Mouse (Mus musculus) forebrain, embryonic 10.5 days (tissue): Measurements from ENCODE around the gene Eif2s1. TPM values are rescaled to one million over a fixed set of nuclear protein-coding genes. Genes with fewer than 3 reads are reported as not detected.
A peak's percentile ranks its signal among the peaks of the same experiment; 100 is the strongest.

Source experiments
- DNase-seq: peaks from one replicate; pipeline ENCODE4 v3.0.0-alpha.2; 2017; ENCODE audit warnings: low spot score; ENCODE audit errors: extremely low spot score
- H3K27ac ChIP-seq: fragments of 300-500 bp; sonication (generic); 2 replicates; pipeline ENCODE4 v1.5.1; 2016; ENCODE audit warnings: mild to moderate bottlenecking
- H3K27me3 ChIP-seq: fragments of 300-500 bp; sonication (generic); 2 replicates; pipeline ENCODE4 v1.6.1; 2016; ENCODE audit warnings: mild to moderate bottlenecking; ENCODE audit not compliant: poor library complexity, severe bottlenecking
- H3K36me3 ChIP-seq: fragments of 300-500 bp; sonication (generic); replicated peaks from 2 replicates; pipeline ENCODE4 v1.6.1; 2016; ENCODE audit warnings: mild to moderate bottlenecking, moderate library complexity
- H3K4me1 ChIP-seq: fragments of 300-500 bp; sonication (generic); 2 replicates; pipeline ENCODE4 v1.6.1; 2016
- H3K4me3 ChIP-seq: fragments of 300-500 bp; sonication (generic); 2 replicates; pipeline ENCODE4 v1.5.1; 2016; ENCODE audit warnings: mild to moderate bottlenecking, moderate library complexity
- H3K9me3 ChIP-seq: fragments of 300-500 bp; sonication (generic); 2 replicates; pipeline ENCODE4 v1.6.1; 2016; ENCODE audit warnings: mild to moderate bottlenecking, moderate library complexity
- WGBS: fragments of 180-500 bp; shearing (Covaris S2); methylation state at CpG from one replicate; pipeline ENCODE4 v1.1.7; 2016; 5-methylcytosine and 5-hydroxymethylcytosine counted together
- polyA plus RNA-seq: library from polyadenylated mRNA; unstranded; fragments of >200 nt; fragmentation: Nextera tagmentation; extraction: Ambion mirVana; gene quantifications from 2 replicates; pipeline ENCODE4 v1.2.1, GENCODE M21; 2016

Eif2s1 gene
- polyA plus RNA-seq, 1 experiment from 2014 or later: 323 TPM

- WGBS: 90% methylated on average over 1 of the region's 1 CpGs
- H3K4me1 ChIP-seq: no peaks in the 10 kb centered on the region
- no peaks in the 10 kb centered on the region for H3K27me3 ChIP-seq
- H3K27ac ChIP-seq: no peak overlapping the region
- no peak overlapping the region for H3K4me3 ChIP-seq
- no peak for DNase-seq
- no peaks in the 10 kb centered on the region for H3K9me3 ChIP-seq
- no peaks in the 10 kb centered on the region for H3K36me3 ChIP-seq
Observed at GRCm38 (mm10) chr12:78897861-78898260, 36.2 kb downstream of the Eif2s1 start.

- DNase-seq: no peak
- H3K4me3 ChIP-seq: no peak overlapping the region
- no peak overlapping the region for H3K27ac ChIP-seq
- H3K27me3 ChIP-seq: peaks cover 17% of the 10 kb centered on the region
- 92% methylated on average over 5 of the region's 5 CpGs for WGBS
- peaks cover 1% of the 10 kb centered on the region for H3K4me1 ChIP-seq
- H3K36me3 ChIP-seq: no peaks in the 10 kb centered on the region
- no peaks in the 10 kb centered on the region for H3K9me3 ChIP-seq
Observed at GRCm38 (mm10) chr12:78901467-78901866, 39.8 kb downstream of the Eif2s1 start.

- Histone ChIP-seq H3K4me1 (peaks cover 10% of the 10 kb centered on the region), H3K27me3 (peaks cover 36% of the 10 kb centered on the region), H3K9me3 (no peaks in the 10 kb centered on the region), H3K27ac (no peak overlapping the region), H3K36me3 (no peaks in the 10 kb centered on the region), H3K4me3 (no peak overlapping the region)
- no peak for DNase-seq
- WGBS: 86% methylated on average over 4 of the region's 4 CpGs
Observed at GRCm38 (mm10) chr12:78903313-78903712, 41.7 kb downstream of the Eif2s1 start.

- 80% methylated on average over 6 of the region's 7 CpGs for WGBS
- Histone ChIP-seq H3K4me3 (no peak overlapping the region), H3K36me3 (no peaks in the 10 kb centered on the region), H3K4me1 (peaks cover 10% of the 10 kb centered on the region), H3K9me3 (no peaks in the 10 kb centered on the region; the same call in 1 of the 2 replicates), H3K27ac (no peak overlapping the region), H3K27me3 (peaks cover 48% of the 10 kb centered on the region)
- no peak for DNase-seq
Observed at GRCm38 (mm10) chr12:78904499-78904898, 42.9 kb downstream of the Eif2s1 start.

- H3K4me1 ChIP-seq: peaks cover 23% of the 10 kb centered on the region
- no peaks in the 10 kb centered on the region; the same call in 1 of the 2 replicates for H3K9me3 ChIP-seq
- peak within 1 kb of the TSS; percentile 61 for H3K4me3 ChIP-seq
- H3K27me3 ChIP-seq: peaks cover 70% of the 10 kb centered on the region
- no peaks in the 10 kb centered on the region for H3K36me3 ChIP-seq
- WGBS: 3% methylated on average over 38 of the region's 38 CpGs
- peak within 1 kb of the TSS; percentile 65 for H3K27ac ChIP-seq
- peak; percentile 55 for DNase-seq
Observed at GRCm38 (mm10) chr12:78906707-78907162, 45.1 kb downstream of the Eif2s1 start, which contains the start of gene Plek2. Gene Plek2, minus strand, starts transcription at chr12:78906964.

- WGBS: 79% methylated on average over 6 of the region's 6 CpGs
Observed at GRCm38 (mm10) chr12:78908081-78908605, 46.5 kb downstream of the Eif2s1 start.

GRCm38 (mm10) chr12:78910684-78911461 lies 49.3 kb downstream of the Eif2s1 start:
- DNase-seq: no peak
- peak overlapping the region; percentile 65; the same call in 1 of the 2 replicates for H3K27ac ChIP-seq

More at GRCm38 (mm10) chr12:78908081-78908605, 46.5 kb downstream of the Eif2s1 start:
- Histone ChIP-seq H3K4me3 (no peak overlapping the region), H3K27ac (no peak overlapping the region), H3K36me3 (no peaks in the 10 kb centered on the region), H3K4me1 (peaks cover 30% of the 10 kb centered on the region), H3K27me3 (peaks cover 84% of the 10 kb centered on the region), H3K9me3 (no peaks in the 10 kb centered on the region; the same call in 1 of the 2 replicates)
- DNase-seq: no peak

GRCm38 (mm10) chr12:78911707-78912417 lies 50.2 kb downstream of the Eif2s1 start:
- Histone ChIP-seq H3K27me3 (peaks cover 80% of the 10 kb centered on the region), H3K9me3 (no peaks in the 10 kb centered on the region; the same call in 1 of the 2 replicates), H3K27ac (peak overlapping the region; percentile 62), H3K4me3 (peak overlapping the region; percentile 52), H3K36me3 (no peaks in the 10 kb centered on the region), H3K4me1 (peaks cover 25% of the 10 kb centered on the region)
- under 1% methylated on average over 37 of the region's 37 CpGs for WGBS
- peak; percentile 55 for DNase-seq

More at GRCm38 (mm10) chr12:78910684-78911461, 49.3 kb downstream of the Eif2s1 start:
- Histone ChIP-seq H3K4me3 (peak overlapping the region; percentile 52), H3K36me3 (no peaks in the 10 kb centered on the region), H3K4me1 (peaks cover 30% of the 10 kb centered on the region), H3K27me3 (peaks cover 90% of the 10 kb centered on the region), H3K9me3 (no peaks in the 10 kb centered on the region; the same call in 1 of the 2 replicates)
- 14% methylated on average over 16 of the region's 16 CpGs for WGBS

GRCm38 (mm10) chr12:78914458-78914857 lies 52.8 kb downstream of the Eif2s1 start:
- Histone ChIP-seq H3K27ac (no peak overlapping the region), H3K27me3 (peaks cover 54% of the 10 kb centered on the region), H3K4me3 (no peak overlapping the region), H3K4me1 (peaks cover 32% of the 10 kb centered on the region), H3K9me3 (no peaks in the 10 kb centered on the region), H3K36me3 (no peaks in the 10 kb centered on the region)
- DNase-seq: no peak
- 82% methylated on average over 4 of the region's 4 CpGs for WGBS

- Histone ChIP-seq H3K27me3 (peaks cover 43% of the 10 kb centered on the region), H3K4me1 (peaks cover 31% of the 10 kb centered on the region), H3K9me3 (no peaks in the 10 kb centered on the region), H3K4me3 (no peak overlapping the region), H3K36me3 (no peaks in the 10 kb centered on the region), H3K27ac (no peak overlapping the region)
- WGBS: 80% methylated on average over 3 of the region's 3 CpGs
- DNase-seq: no peak
Observed at GRCm38 (mm10) chr12:78915561-78915960, 53.9 kb downstream of the Eif2s1 start.

GRCm38 (mm10) chr12:78916278-78916677 lies 54.7 kb downstream of the Eif2s1 start:
- no peak for DNase-seq
- Histone ChIP-seq H3K27me3 (peaks cover 36% of the 10 kb centered on the region), H3K36me3 (no peaks in the 10 kb centered on the region), H3K9me3 (no peaks in the 10 kb centered on the region), H3K4me1 (peaks cover 25% of the 10 kb centered on the region), H3K27ac (no peak overlapping the region), H3K4me3 (no peak overlapping the region)
- WGBS: 74% methylated on average over 3 of the region's 3 CpGs

- Histone ChIP-seq H3K4me3 (no peak overlapping the region), H3K9me3 (no peaks in the 10 kb centered on the region), H3K27me3 (peaks cover 15% of the 10 kb centered on the region), H3K36me3 (no peaks in the 10 kb centered on the region), H3K4me1 (peaks cover 13% of the 10 kb centered on the region), H3K27ac (no peak overlapping the region)
- DNase-seq: peak; percentile 81
- 16% methylated on average over 11 of the region's 11 CpGs for WGBS
Observed at GRCm38 (mm10) chr12:78918227-78919078, 56.8 kb downstream of the Eif2s1 start.
